Mouse (Mus musculus): ENCODE results near the gene Nup210.

Nup210 gene

GRCm38 (mm10) chr6:91020810-91021209 lies 95.8 kb downstream of the Nup210 start:
- DNase-seq (ENCODE audit: low spot score): no peak

GRCm38 (mm10) chr6:91016600-91017230 lies 99.9 kb downstream of the Nup210 start:
- DNase-seq (ENCODE audit: low spot score): no peak

- no peak for DNase-seq (ENCODE audit: low spot score)
Measured at GRCm38 (mm10) chr6:91014198-91014958, 102.3 kb downstream of the Nup210 start.

GRCm38 (mm10) chr6:91012458-91012857 lies 104.2 kb downstream of the Nup210 start:
- no peak for DNase-seq (ENCODE audit: low spot score)

DNA sequence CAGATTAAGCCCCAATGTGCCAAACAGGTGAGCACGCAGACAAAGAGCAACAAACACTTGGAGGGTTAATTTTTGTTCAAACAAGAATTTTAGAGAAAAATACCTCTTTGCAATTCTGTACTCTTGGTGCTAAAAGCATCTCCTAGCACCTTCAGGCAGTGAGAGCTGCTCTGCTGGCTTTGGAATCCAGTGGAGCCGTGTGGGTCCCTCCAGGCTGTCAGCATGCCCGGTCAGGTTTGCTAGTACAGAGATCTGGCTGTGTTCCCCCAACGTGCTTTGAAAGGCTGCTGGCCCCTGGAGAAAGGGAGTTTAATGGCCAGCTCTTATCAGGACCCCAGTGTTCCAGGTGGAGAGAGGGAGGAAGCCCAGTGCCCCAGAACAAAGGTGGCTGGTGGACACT lies 105.1 kb downstream of the Nup210 start:
- no peak for DNase-seq (ENCODE audit: low spot score)

- DNase-seq (ENCODE audit: low spot score): no peak
Measured at GRCm38 (mm10) chr6:91008284-91008830, 108.3 kb downstream of the Nup210 start.

- no peak for DNase-seq (ENCODE audit: low spot score)
Measured at GRCm38 (mm10) chr6:91007207-91007606, 109.4 kb downstream of the Nup210 start.

DNA sequence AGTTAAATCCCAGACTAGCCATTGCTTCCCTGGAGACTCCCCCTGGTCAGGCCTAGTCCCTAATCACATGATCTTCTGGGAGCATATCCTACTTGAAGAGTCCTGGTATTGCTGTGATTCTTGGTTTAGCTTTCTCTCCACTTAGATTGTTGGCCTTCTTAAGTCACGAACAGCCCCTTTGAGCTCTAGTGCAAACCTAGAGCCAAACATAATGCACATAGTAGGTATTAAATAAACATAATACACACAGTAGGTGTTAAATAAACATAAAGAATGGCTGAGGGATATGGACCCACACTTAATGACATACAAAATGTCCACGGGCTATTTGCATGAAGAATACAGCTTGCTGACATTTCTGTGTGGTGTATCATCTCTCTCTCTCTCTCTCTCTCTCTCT lies 112.5 kb downstream of the Nup210 start:
- no peak for DNase-seq (ENCODE audit: low spot score)

DNA sequence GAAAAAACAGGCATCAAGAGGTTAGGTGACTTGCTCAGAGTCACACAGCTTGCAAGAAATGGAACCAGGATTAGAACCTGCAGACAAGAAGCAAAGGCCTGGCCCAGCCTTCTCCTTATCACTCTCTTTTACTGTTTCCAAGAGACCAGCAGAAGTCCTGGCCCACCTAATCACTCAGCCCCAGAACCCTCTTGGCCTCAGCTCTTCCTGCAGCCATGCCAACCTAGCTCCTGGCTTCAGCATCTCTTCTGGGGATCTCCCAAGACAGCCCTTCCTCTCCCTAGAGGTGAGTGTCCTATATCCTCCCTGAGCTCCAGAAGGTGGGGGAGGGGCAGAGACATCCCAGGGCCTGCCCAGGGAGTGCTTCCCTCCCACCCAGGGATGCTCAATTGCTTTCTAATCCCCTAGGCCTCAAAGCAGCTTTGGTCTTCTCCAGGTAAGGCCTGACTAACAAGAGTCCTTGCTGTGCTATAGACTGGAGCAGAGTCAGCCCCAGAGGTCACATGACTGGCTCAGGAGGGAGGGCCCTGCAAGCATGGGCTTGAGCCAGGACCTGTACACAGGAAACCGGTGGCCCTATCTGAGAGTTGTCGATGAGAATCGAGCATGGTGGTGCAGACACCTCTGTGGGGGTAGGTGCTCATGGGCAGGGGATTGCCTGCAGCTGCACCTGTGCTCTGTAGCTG lies 113.2 kb downstream of the Nup210 start:
- no peak for DNase-seq (ENCODE audit: low spot score)

GRCm38 (mm10) chr6:91001566-91001965 lies 115.1 kb downstream of the Nup210 start:
- DNase-seq (ENCODE audit: low spot score): no peak

- DNase-seq (ENCODE audit: low spot score): no peak
Measured at GRCm38 (mm10) chr6:91000819-91001525, 115.7 kb downstream of the Nup210 start.

- DNase-seq (ENCODE audit: low spot score): no peak
Measured at GRCm38 (mm10) chr6:90999176-90999575, 117.5 kb downstream of the Nup210 start.

DNA sequence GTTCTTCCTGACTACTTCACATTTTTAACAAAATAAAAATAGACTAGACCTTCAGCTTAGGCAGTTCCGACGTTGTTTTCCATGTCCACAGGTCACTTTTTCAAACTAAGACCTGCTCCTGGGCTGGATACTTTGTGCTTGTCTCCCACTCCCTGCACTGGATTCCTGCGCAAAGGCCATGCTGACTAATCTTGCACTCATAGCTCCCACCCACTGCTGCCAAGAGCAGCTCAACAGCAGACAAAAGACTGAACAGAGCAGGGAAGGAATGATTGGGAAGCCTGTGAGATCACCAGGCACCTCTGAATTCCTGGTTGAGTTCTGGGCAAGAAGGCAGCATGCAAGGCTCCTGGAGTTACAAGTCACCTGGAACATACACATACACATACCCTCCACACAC lies 119.6 kb downstream of the Nup210 start:
- DNase-seq (ENCODE audit: low spot score): no peak

GRCm38 (mm10) chr6:90996181-90996580 lies 120.4 kb downstream of the Nup210 start:
- no peak for DNase-seq (ENCODE audit: low spot score)

- DNase-seq (ENCODE audit: low spot score): peak; percentile 82
Measured at GRCm38 (mm10) chr6:90988648-90989317, 127.8 kb downstream of the Nup210 start, which contains the start of gene Iqsec1. Iqsec1 (minus strand) TSS chr6:90988685.

GRCm38 (mm10) chr6:90988299-90988625 lies 128.4 kb downstream of the Nup210 start:
- DNase-seq (ENCODE audit: low spot score): no peak

- no peak for DNase-seq (ENCODE audit: low spot score)
Measured at GRCm38 (mm10) chr6:90987561-90988298, 128.9 kb downstream of the Nup210 start.

GRCm38 (mm10) chr6:90984101-90984500 lies 132.5 kb downstream of the Nup210 start:
- DNase-seq (ENCODE audit: low spot score): no peak

DNA sequence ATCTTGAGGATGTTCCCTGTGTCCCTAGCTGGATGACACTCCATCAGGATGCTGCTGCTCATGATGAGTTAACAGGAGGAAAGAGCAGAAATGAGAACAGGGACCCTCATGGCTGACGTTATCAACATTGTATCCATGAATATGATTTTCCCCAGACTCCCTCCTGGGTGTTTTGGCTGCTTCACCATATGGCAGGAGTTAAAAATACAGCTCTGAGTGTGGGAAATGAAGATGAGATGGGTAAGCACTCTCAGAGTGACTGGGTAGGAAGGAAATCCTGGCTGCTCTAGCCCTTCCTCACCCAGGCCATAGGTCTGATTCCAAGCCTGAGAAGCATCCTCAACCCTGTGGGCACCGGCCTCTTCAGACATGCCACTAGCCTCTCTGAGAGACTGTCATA lies 142.3 kb downstream of the Nup210 start:
- no peak for DNase-seq (ENCODE audit: low spot score)

- DNase-seq (ENCODE audit: low spot score): no peak
Measured at GRCm38 (mm10) chr6:90969341-90969871, 147.2 kb downstream of the Nup210 start.

Data from ovary, adult 18-20 months (tissue).